In the genomic region with DNA sequence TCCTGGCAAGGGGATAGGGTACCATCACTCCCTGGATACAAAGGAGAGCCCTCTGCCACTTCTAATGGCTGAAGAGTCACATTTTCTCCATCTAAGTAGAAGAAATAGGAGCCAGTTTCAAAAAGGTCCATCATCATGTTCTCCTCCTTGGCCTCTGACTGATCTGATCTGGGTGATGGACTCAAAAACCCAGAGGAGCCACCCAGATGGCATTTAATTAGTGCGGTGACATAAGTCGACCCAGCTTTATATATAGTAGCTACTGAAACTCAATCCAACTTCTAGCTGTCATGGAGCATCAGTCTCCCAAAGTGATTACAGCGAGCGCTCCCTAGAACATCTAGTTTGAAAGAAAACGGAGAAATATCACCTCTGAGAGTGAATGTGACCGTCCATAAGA, we compare ENCODE assay signal across 12 mouse cellular contexts. TPM values are rescaled to one million over a fixed set of nuclear protein-coding genes. Genes with fewer than 3 reads are reported as not detected.
DNase-seq lines count a peak whose midpoint lies in the region; ATAC-seq and TF ChIP-seq lines count a peak whose summit lies in the region.
"Had no signal": no experiment of that assay in that cellular context is flagged by ENCODE, and none has a peak within 500 bp of the region (broad histone marks: within the 10 kb centered on the region; RNA-seq: fewer than 3 reads in every experiment).

A gene (minus strand): TSS at position 170 of the 400 bp plus-strand sequence.

- no peak within 1 kb of the TSS for H3K9ac ChIP-seq in heart, postnatal 0 days (replicated peaks; ENCODE audit: low read depth, low read length)
- no peak within 1 kb of the TSS; the same call in 1 of the 2 replicates for H3K9ac ChIP-seq in forebrain, embryonic 11.5 days (ENCODE audit: low read length)
- H3K9ac ChIP-seq in hindbrain, postnatal 0 days (replicated peaks; ENCODE audit: low read length): no peak within 1 kb of the TSS
- no peak within 1 kb of the TSS for H3K9ac ChIP-seq in neural tube, embryonic 12.5 days
- H3K9ac ChIP-seq: liver, embryonic 13.5 days had no signal

- no peak within 1 kb of the TSS for H3K27ac ChIP-seq in heart, postnatal 0 days (ENCODE audit: low read depth)
- no peak within 1 kb of the TSS for H3K27ac ChIP-seq in forebrain, embryonic 11.5 days (ENCODE audit: low read depth, low read length)
- no peak within 1 kb of the TSS for H3K27ac ChIP-seq in hindbrain, postnatal 0 days
- no peak within 1 kb of the TSS for H3K27ac ChIP-seq in neural tube, embryonic 12.5 days
- H3K27ac ChIP-seq: liver, embryonic 13.5 days had no signal

- intact Hi-C loops in left cerebral cortex, postnatal 25 days (cut with DNase I): no loop called here

- H3K27me3 ChIP-seq in heart, postnatal 0 days (ENCODE audit: control insufficient read depth, insufficient read depth, low read length): no peaks in the 10 kb centered on the region
- H3K27me3 ChIP-seq in forebrain, embryonic 11.5 days (ENCODE audit: control insufficient read depth, insufficient read depth, low read length): no peaks in the 10 kb centered on the region
- no peaks in the 10 kb centered on the region for H3K27me3 ChIP-seq in hindbrain, postnatal 0 days (ENCODE audit: insufficient read depth, low read length)
- H3K27me3 ChIP-seq in neural tube, embryonic 12.5 days (replicated peaks): no peaks in the 10 kb centered on the region
- H3K27me3 ChIP-seq: liver, embryonic 13.5 days had no signal

- no peak for DNase-seq in heart, postnatal 0 days (ENCODE audit: low spot score)
- no peak for DNase-seq in heart, adult 8-10 months (ENCODE audit: low spot score)
- DNase-seq in forebrain, embryonic 11.5 days (ENCODE audit: low spot score): no peak
- DNase-seq in hindbrain, postnatal 0 days (ENCODE audit: low spot score): no peak
- no peak for DNase-seq in left cerebral cortex, adult 9 months (ENCODE audit: low spot score in 2 of 2)
- no peak for DNase-seq in left cerebral cortex, postnatal 25 days (ENCODE audit: low spot score in 2 of 2)
- no peak for DNase-seq in right cerebral cortex, adult 18-20 months
- DNase-seq: cerebellum, adult 9-11 months; liver, embryonic 13.5 days; thymus, postnatal 4 days had no signal

- H3K4me2 ChIP-seq in heart, postnatal 0 days (ENCODE audit: low read depth, low read length): peak within 1 kb of the TSS; percentile 63
- H3K4me2 ChIP-seq in forebrain, embryonic 11.5 days (ENCODE audit: low read depth, low read length, severe bottlenecking): peak within 1 kb of the TSS; percentile 42; the same call in 1 of the 2 replicates
- peak within 1 kb of the TSS; percentile 49 for H3K4me2 ChIP-seq in hindbrain, postnatal 0 days (ENCODE audit: low read depth, low read length)
- H3K4me2 ChIP-seq in neural tube, embryonic 12.5 days (replicated peaks): peak within 1 kb of the TSS; percentile 48
- H3K4me2 ChIP-seq: liver, embryonic 13.5 days had no signal

- H3K4me3 ChIP-seq in heart, postnatal 0 days (ENCODE audit: low read depth, low read length): peak within 1 kb of the TSS; percentile 39; the same call in 1 of the 2 replicates
- H3K4me3 ChIP-seq in forebrain, embryonic 11.5 days (ENCODE audit: low read depth, low read length): no peak within 1 kb of the TSS
- peak within 1 kb of the TSS; percentile 24; the same call in 1 of the 2 replicates for H3K4me3 ChIP-seq in hindbrain, postnatal 0 days (ENCODE audit: low read length)
- no peak within 1 kb of the TSS for H3K4me3 ChIP-seq in neural tube, embryonic 12.5 days
- H3K4me3 ChIP-seq: liver, embryonic 13.5 days had no signal

- H3K4me1 ChIP-seq in heart, postnatal 0 days (ENCODE audit: control insufficient read depth, insufficient read depth): peaks cover 8% of the 10 kb centered on the region; the same call in 1 of the 2 replicates
- H3K4me1 ChIP-seq in forebrain, embryonic 11.5 days (replicated peaks; ENCODE audit: control insufficient read depth, insufficient read depth, low read length): no peaks in the 10 kb centered on the region
- H3K4me1 ChIP-seq in hindbrain, postnatal 0 days (ENCODE audit: insufficient read depth, low read length): no peaks in the 10 kb centered on the region
- H3K4me1 ChIP-seq in neural tube, embryonic 12.5 days: 0 out of 2 replicates have a peak, but pooled peaks cover 3% of the 10 kb centered on the region
- H3K4me1 ChIP-seq: liver, embryonic 13.5 days had no signal

- no peaks in the 10 kb centered on the region for H3K9me3 ChIP-seq in heart, postnatal 0 days (replicated peaks; ENCODE audit: control insufficient read depth, low read length)
- H3K9me3 ChIP-seq in forebrain, embryonic 11.5 days (ENCODE audit: control insufficient read depth, low read length): no peaks in the 10 kb centered on the region
- H3K9me3 ChIP-seq in hindbrain, postnatal 0 days (ENCODE audit: low read length): no peaks in the 10 kb centered on the region
- H3K9me3 ChIP-seq in neural tube, embryonic 12.5 days: no peaks in the 10 kb centered on the region
- H3K9me3 ChIP-seq: liver, embryonic 13.5 days had no signal

- H3K36me3 ChIP-seq in heart, postnatal 0 days (replicated peaks; ENCODE audit: control insufficient read depth, insufficient read depth, low read length): no peaks in the 10 kb centered on the region
- no peaks in the 10 kb centered on the region for H3K36me3 ChIP-seq in forebrain, embryonic 11.5 days (ENCODE audit: control insufficient read depth, insufficient read depth, low read length)
- no peaks in the 10 kb centered on the region for H3K36me3 ChIP-seq in hindbrain, postnatal 0 days (ENCODE audit: insufficient read depth, low read length)
- no peaks in the 10 kb centered on the region for H3K36me3 ChIP-seq in neural tube, embryonic 12.5 days
- H3K36me3 ChIP-seq: liver, embryonic 13.5 days had no signal

- TF ChIP-seq EP300 in heart, postnatal 0 days (IDR thresholded peaks at IDR 0.05; ENCODE audit: low read depth): no peak

- no peak for ATAC-seq in heart, postnatal 0 days (ENCODE audit: insufficient read depth, low read depth)
- no peak for ATAC-seq in forebrain, embryonic 11.5 days (replicated peaks; ENCODE audit: low FRiP score)
- no peak for ATAC-seq in hindbrain, postnatal 0 days
- no peak for ATAC-seq in neural tube, embryonic 12.5 days (ENCODE audit: low FRiP score, low read depth)

- 89% methylated on average over 6 of the region's 6 CpGs for WGBS in heart, postnatal 0 days
- WGBS in forebrain, embryonic 11.5 days: 88% methylated on average over 6 of the region's 6 CpGs
- 86% methylated on average over 6 of the region's 6 CpGs for WGBS in hindbrain, postnatal 0 days
- WGBS in neural tube, embryonic 12.5 days: 87% methylated on average over 6 of the region's 6 CpGs

- TF ChIP-seq CTCF in heart, postnatal 0 days (IDR thresholded peaks at IDR 0.05; ENCODE audit: low read depth): no peak
- no peak for TF ChIP-seq CTCF in hindbrain, postnatal 0 days (IDR thresholded peaks at IDR 0.05; ENCODE audit: low read depth)

RNA-seq across cellular contexts. Expression of the gene that starts here (rescaled TPM):
- total RNA-seq in heart, postnatal 0 days (2014; rRNA removed; ENCODE audit: low replicate concordance): not detected in 2 replicates
- polyA plus RNA-seq in heart, postnatal 0 days (2015; fragmentation: Nextera tagmentation; extraction: Ambion mirVana): not detected in 2 replicates
- total RNA-seq in heart, adult 8-10 months (2022): not detected
- not detected in 2 replicates for polyA plus RNA-seq in forebrain, embryonic 11.5 days (2014; fragmentation: Nextera tagmentation; extraction: Ambion mirVana)
- total RNA-seq in hindbrain, postnatal 0 days (2014; rRNA removed): 0.18 TPM in 1 of 2 replicates, not detected in the other
- polyA plus RNA-seq in hindbrain, postnatal 0 days (2015; fragmentation: Nextera tagmentation; extraction: Ambion mirVana): not detected in 2 replicates
- polyA plus RNA-seq in neural tube, embryonic 12.5 days (2016; fragmentation: Nextera tagmentation; extraction: Ambion mirVana): 0.25 and 1.1 TPM in 2 replicates
- not detected for total RNA-seq in left cerebral cortex, postnatal 25 days (2021)
- total RNA-seq: hematopoietic stem cell, adult 5-6 weeks had no signal

Comparison
In these comparisons a context has a peak if more than half of its experiments do, and no peak if none do; other contexts are left out.
1. H3K4me3 ChIP-seq: peak in heart, postnatal 0 days (single experiment) and hindbrain, postnatal 0 days (single experiment); none in forebrain, embryonic 11.5 days (single experiment) and neural tube, embryonic 12.5 days (single experiment).
2. Peak in every context shown above with its lines, with median percentiles within 50 percentile points of each other: H3K4me2 ChIP-seq.